Mouse (Mus musculus): ENCODE results near the gene Cbfa2t3.

- TF ChIP-seq POLR2A (IDR thresholded peaks at IDR 0.05; ENCODE audit: insufficient read depth, low read depth, low read length) = no peak
- TF ChIP-seq CTCF (IDR thresholded peaks at IDR 0.05) = peak; percentile 100
Measured at GRCm38 (mm10) chr8:122678061-122678895, 20.6 kb downstream of the Cbfa2t3 start.
